Mouse (Mus musculus) MEL (cell line): ENCODE results near the gene Gm340.

Experiments
- CTCF ChIP-seq, 3 experiments: IDR thresholded peaks in 2 of 3; conservative IDR thresholded peaks in 1 of 3; 2 replicates each; pipeline ENCODE4 v1.5.1; 2011 to 2012; ENCODE audit warnings: low read length in 3 of 3, low read depth in 2 of 3, mild to moderate bottlenecking in 2 of 3, improper control_type of control experiment in 1 of 3, inconsistent platforms in 1 of 3, mixed read lengths in 1 of 3, moderate library complexity in 1 of 3; ENCODE audit not compliant: control insufficient read depth in 1 of 3, insufficient read depth in 1 of 3, poor library complexity in 1 of 3, severe bottlenecking in 1 of 3
- USF2 ChIP-seq, 2 experiments: IDR thresholded peaks; 2 replicates each; pipeline ENCODE4 v1.6.1; 2011 to 2012; ENCODE audit warnings: improper control_type of control experiment in 2 of 2, low read length in 2 of 2, borderline replicate concordance in 1 of 2, inconsistent platforms in 1 of 2, low read depth in 1 of 2, mild to moderate bottlenecking in 1 of 2; ENCODE audit not compliant: insufficient read depth in 1 of 2

DNA sequence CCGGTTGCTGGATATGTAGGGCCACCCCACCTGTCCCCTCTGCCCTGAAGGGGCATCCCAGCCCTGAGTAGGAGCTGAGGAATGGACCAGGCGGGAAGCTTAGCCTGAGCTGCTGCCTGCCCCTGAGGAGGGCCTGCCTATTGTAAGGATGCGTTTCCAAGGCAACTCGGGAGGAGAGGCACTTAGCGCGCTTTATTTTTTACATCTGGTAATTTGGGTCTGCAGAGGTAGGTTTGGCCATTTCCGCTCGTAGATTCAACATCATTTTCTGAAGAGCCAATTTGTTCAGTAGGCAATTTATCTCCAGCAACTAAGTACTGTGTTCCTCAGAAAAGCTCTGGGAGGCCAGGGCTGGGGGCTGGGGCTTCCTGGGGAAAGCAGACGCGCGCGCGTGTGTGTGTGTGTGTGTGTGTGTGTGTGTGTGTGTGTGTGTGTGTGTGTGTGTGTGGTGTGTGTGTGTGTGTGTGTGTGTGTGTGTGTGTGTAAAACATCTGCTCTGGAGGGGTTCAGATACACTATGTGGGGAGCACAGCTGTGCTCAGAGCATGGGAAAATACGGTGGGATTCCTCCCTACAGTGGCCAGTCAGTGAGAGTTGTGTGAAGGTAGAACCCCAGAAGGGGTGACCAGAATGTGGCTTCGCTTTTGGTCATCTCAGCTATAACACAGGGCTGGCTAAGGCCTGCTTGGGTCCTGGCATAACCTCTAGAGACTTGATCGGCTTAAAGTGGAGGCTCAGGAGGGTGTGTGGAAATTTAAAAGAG lies 31.3 kb downstream of the Gm340 start:
- no peak for TF ChIP-seq CTCF (IDR thresholded peaks at IDR 0.05 in 2 of 3, conservative IDR thresholded peaks at IDR 0.05 in 1 of 3; ENCODE audit: control insufficient read depth in 1 of 3, insufficient read depth in 1 of 3, low read depth in 2 of 3, low read length in 3 of 3, poor library complexity in 1 of 3, severe bottlenecking in 1 of 3)
- TF ChIP-seq USF2 (IDR thresholded peaks at IDR 0.05; ENCODE audit: borderline replicate concordance in 1 of 2, insufficient read depth in 1 of 2, low read depth in 1 of 2, low read length in 2 of 2) = no peak
